Mouse (Mus musculus): ENCODE results near the gene Pes1. TPM values are rescaled to one million over a fixed set of nuclear protein-coding genes. Genes with fewer than 3 reads are reported as not detected.

Gene Pes1
- polyA plus RNA-seq, 1 experiment from 2014 or later, result 48.2 TPM

GRCm38 (mm10) chr11:3973081-3973480 is 9.3 kb downstream of the Pes1 start:
- H3K27me3 ChIP-seq (ENCODE audit: control insufficient read depth, insufficient read depth, low read length), result no peaks in the 10 kb centered on the region
- H3K4me3 ChIP-seq (ENCODE audit: low read depth, low read length), result no peak overlapping the region
- H3K36me3 ChIP-seq (ENCODE audit: control insufficient read depth, insufficient read depth, low read length), result peaks cover 51% of the 10 kb centered on the region
- no peak overlapping the region for H3K27ac ChIP-seq (ENCODE audit: low read depth, low read length)
- ATAC-seq (replicated peaks; ENCODE audit: insufficient number of reproducible peaks, low FRiP score, low TSS enrichment), result no peak
- whole genome bisulfite sequencing (ENCODE audit: insufficient replicate concordance), result 90% methylated on average over 7 of the region's 7 CpGs
- no peaks in the 10 kb centered on the region for H3K4me1 ChIP-seq (ENCODE audit: control insufficient read depth, insufficient read depth, low read length)
- H3K9me3 ChIP-seq (replicated peaks; ENCODE audit: control insufficient read depth, low read length), result no peaks in the 10 kb centered on the region
- no peak overlapping the region for H3K9ac ChIP-seq (ENCODE audit: low read depth, low read length)
- H3K4me2 ChIP-seq, result no peak overlapping the region

DNA sequence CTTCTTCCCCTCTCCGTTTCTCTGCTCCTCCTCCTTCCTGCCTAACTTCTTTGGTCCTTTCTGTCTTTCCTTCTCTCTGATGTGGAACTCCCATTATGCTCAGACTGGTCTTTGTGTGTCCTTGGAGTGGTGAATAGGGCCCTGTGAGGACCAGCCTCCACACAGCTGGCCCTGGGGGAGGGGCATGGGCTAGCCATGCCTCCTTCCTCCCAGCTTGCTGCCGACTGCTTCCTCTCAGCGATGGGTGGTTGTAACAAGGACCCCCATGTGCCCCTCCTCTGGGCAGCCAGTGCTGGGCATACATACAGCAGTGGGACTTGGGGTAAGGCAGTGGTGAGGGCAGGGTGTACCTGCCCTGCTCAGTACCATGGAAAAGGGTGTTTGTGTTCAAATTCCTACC is 10.5 kb downstream of the Pes1 start:
- peaks cover 54% of the 10 kb centered on the region for H3K36me3 ChIP-seq (ENCODE audit: control insufficient read depth, insufficient read depth, low read length)
- no peak overlapping the region for H3K27ac ChIP-seq (ENCODE audit: low read depth, low read length)
- H3K4me1 ChIP-seq (ENCODE audit: control insufficient read depth, insufficient read depth, low read length), result no peaks in the 10 kb centered on the region
- H3K4me2 ChIP-seq, result no peak overlapping the region
- H3K4me3 ChIP-seq (ENCODE audit: low read depth, low read length), result no peak overlapping the region
- H3K9me3 ChIP-seq (replicated peaks; ENCODE audit: control insufficient read depth, low read length), result no peaks in the 10 kb centered on the region
- no peak for ATAC-seq (replicated peaks; ENCODE audit: insufficient number of reproducible peaks, low FRiP score, low TSS enrichment)
- no peak overlapping the region for H3K9ac ChIP-seq (ENCODE audit: low read depth, low read length)
- WGBS (ENCODE audit: insufficient replicate concordance), result 72% methylated on average over 3 of the region's 3 CpGs
- no peaks in the 10 kb centered on the region for H3K27me3 ChIP-seq (ENCODE audit: control insufficient read depth, insufficient read depth, low read length)

- H3K4me2 ChIP-seq, result no peak within 1 kb of the TSS
- H3K9me3 ChIP-seq (replicated peaks; ENCODE audit: control insufficient read depth, low read length), result no peaks in the 10 kb centered on the region
- peaks cover 44% of the 10 kb centered on the region for H3K36me3 ChIP-seq (ENCODE audit: control insufficient read depth, insufficient read depth, low read length)
- ATAC-seq (replicated peaks; ENCODE audit: insufficient number of reproducible peaks, low FRiP score, low TSS enrichment), result no peak
- H3K27ac ChIP-seq (ENCODE audit: low read depth, low read length), result no peak within 1 kb of the TSS
- no peak within 1 kb of the TSS for H3K4me3 ChIP-seq (ENCODE audit: low read depth, low read length)
- H3K9ac ChIP-seq (ENCODE audit: low read depth, low read length), result no peak within 1 kb of the TSS
- WGBS (ENCODE audit: insufficient replicate concordance), result 92% methylated on average over 6 of the region's 6 CpGs
- H3K4me1 ChIP-seq (ENCODE audit: control insufficient read depth, insufficient read depth, low read length), result no peaks in the 10 kb centered on the region
- no peaks in the 10 kb centered on the region for H3K27me3 ChIP-seq (ENCODE audit: control insufficient read depth, insufficient read depth, low read length)
Measured at GRCm38 (mm10) chr11:3976678-3977077, 12.9 kb downstream of the Pes1 start, which contains the start of gene 4930556J24Rik. Gene 4930556J24Rik, minus strand, starts transcription at chr11:3976778.

DNA sequence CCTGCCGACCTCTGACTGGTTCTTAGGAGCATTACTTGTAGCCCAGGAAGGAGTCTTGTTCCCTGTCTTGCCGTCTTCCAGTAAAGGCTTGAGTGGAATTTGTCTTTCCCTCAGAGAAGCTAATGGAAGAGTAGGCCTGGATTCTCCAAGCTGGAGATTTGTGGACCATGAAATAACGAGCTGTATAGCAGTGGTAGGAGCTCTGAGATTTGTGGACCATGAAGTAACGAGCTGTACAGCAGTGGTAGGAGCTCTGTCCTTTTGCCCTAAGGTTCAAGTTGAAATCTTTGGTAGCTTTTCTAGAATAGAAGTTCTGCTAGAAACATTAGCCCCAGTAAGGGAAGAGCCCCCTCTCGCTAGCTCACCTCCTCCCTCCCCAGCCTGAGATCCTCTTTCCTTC is 14.6 kb downstream of the Pes1 start:
- Histone ChIP-seq H3K4me2 (no peak overlapping the region), H3K4me1 (ENCODE audit: control insufficient read depth, insufficient read depth, low read length) (peaks cover 7% of the 10 kb centered on the region), H3K9me3 (replicated peaks; ENCODE audit: control insufficient read depth, low read length) (no peaks in the 10 kb centered on the region), H3K9ac (ENCODE audit: low read depth, low read length) (no peak overlapping the region), H3K27me3 (ENCODE audit: control insufficient read depth, insufficient read depth, low read length) (peaks cover 1% of the 10 kb centered on the region; the same call in 1 of the 2 replicates), H3K36me3 (ENCODE audit: control insufficient read depth, insufficient read depth, low read length) (peaks cover 35% of the 10 kb centered on the region), H3K4me3 (ENCODE audit: low read depth, low read length) (no peak overlapping the region), H3K27ac (ENCODE audit: low read depth, low read length) (no peak overlapping the region)
- 90% methylated on average over 5 of the region's 5 CpGs for WGBS (ENCODE audit: insufficient replicate concordance)
- ATAC-seq (replicated peaks; ENCODE audit: insufficient number of reproducible peaks, low FRiP score, low TSS enrichment), result no peak

- Histone ChIP-seq H3K4me3 (ENCODE audit: low read depth, low read length) (no peak overlapping the region), H3K9me3 (replicated peaks; ENCODE audit: control insufficient read depth, low read length) (no peaks in the 10 kb centered on the region), H3K36me3 (ENCODE audit: control insufficient read depth, insufficient read depth, low read length) (peaks cover 14% of the 10 kb centered on the region), H3K4me1 (ENCODE audit: control insufficient read depth, insufficient read depth, low read length) (peaks cover 17% of the 10 kb centered on the region), H3K27me3 (ENCODE audit: control insufficient read depth, insufficient read depth, low read length) (peaks cover 7% of the 10 kb centered on the region; the same call in 1 of the 2 replicates), H3K9ac (ENCODE audit: low read depth, low read length) (no peak overlapping the region), H3K4me2 (no peak overlapping the region), H3K27ac (ENCODE audit: low read depth, low read length) (no peak overlapping the region)
- WGBS (ENCODE audit: insufficient replicate concordance), result 53% methylated on average over 6 of the region's 6 CpGs
- ATAC-seq (replicated peaks; ENCODE audit: insufficient number of reproducible peaks, low FRiP score, low TSS enrichment), result no peak
Measured at GRCm38 (mm10) chr11:3981536-3981935, 17.8 kb downstream of the Pes1 start.

- Histone ChIP-seq H3K9ac (ENCODE audit: low read depth, low read length) (no peak overlapping the region), H3K4me3 (ENCODE audit: low read depth, low read length) (no peak overlapping the region), H3K4me1 (ENCODE audit: control insufficient read depth, insufficient read depth, low read length) (peaks cover 17% of the 10 kb centered on the region), H3K4me2 (peak overlapping the region; percentile 89), H3K9me3 (replicated peaks; ENCODE audit: control insufficient read depth, low read length) (no peaks in the 10 kb centered on the region), H3K36me3 (ENCODE audit: control insufficient read depth, insufficient read depth, low read length) (peaks cover 14% of the 10 kb centered on the region), H3K27me3 (ENCODE audit: control insufficient read depth, insufficient read depth, low read length) (peaks cover 7% of the 10 kb centered on the region; the same call in 1 of the 2 replicates), H3K27ac (ENCODE audit: low read depth, low read length) (no peak overlapping the region)
- WGBS (ENCODE audit: insufficient replicate concordance), result 56% methylated on average over 7 of the region's 7 CpGs
- ATAC-seq (replicated peaks; ENCODE audit: insufficient number of reproducible peaks, low FRiP score, low TSS enrichment), result no peak
Measured at GRCm38 (mm10) chr11:3982275-3983209, 18.8 kb downstream of the Pes1 start.

DNA sequence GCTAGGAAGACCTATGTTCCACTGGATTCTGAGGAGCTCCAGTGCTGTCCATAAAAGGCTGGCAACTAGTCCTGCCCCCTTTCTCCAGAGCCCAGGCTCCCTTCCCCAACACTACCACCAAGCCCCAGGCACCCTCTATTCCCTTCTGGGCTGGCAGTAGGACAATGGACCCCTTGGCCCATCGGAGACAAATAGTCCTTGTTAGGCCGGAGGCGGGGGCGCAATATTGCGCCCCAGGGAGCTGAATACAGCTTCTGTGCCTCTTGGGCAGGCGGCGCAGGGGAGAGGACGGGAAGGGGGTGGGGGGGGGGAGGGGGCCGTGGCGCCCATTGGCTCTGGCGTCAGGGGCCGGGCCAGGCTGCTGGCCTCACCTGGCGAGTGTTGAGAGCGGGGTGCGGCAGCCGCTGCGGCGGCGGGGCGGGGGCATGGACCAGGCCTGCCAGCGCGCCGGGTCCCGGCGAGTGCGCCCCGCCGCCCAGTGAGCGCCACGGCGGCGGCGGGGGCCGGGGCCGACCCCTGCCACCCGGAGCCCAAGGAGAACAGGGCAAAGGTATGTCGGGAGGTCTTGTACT is 19.6 kb downstream of the Pes1 start, which contains the start of gene Gal3st1:
Gene Gal3st1, plus strand, starts transcription at position 346 of the 572 bp plus-strand sequence.
- Histone ChIP-seq H3K4me1 (ENCODE audit: control insufficient read depth, insufficient read depth, low read length) (peaks cover 17% of the 10 kb centered on the region), H3K4me2 (peak within 1 kb of the TSS; percentile 89), H3K9me3 (replicated peaks; ENCODE audit: control insufficient read depth, low read length) (no peaks in the 10 kb centered on the region), H3K27me3 (ENCODE audit: control insufficient read depth, insufficient read depth, low read length) (peaks cover 7% of the 10 kb centered on the region; the same call in 1 of the 2 replicates), H3K36me3 (ENCODE audit: control insufficient read depth, insufficient read depth, low read length) (peaks cover 9% of the 10 kb centered on the region), H3K9ac (ENCODE audit: low read depth, low read length) (peak within 1 kb of the TSS; percentile 54; the same call in 1 of the 2 replicates), H3K27ac (ENCODE audit: low read depth, low read length) (no peak within 1 kb of the TSS), H3K4me3 (ENCODE audit: low read depth, low read length) (peak within 1 kb of the TSS; percentile 44)
- WGBS (ENCODE audit: insufficient replicate concordance), result under 1% methylated on average over 34 of the region's 37 CpGs
- ATAC-seq (replicated peaks; ENCODE audit: insufficient number of reproducible peaks, low FRiP score, low TSS enrichment), result no peak

DNA sequence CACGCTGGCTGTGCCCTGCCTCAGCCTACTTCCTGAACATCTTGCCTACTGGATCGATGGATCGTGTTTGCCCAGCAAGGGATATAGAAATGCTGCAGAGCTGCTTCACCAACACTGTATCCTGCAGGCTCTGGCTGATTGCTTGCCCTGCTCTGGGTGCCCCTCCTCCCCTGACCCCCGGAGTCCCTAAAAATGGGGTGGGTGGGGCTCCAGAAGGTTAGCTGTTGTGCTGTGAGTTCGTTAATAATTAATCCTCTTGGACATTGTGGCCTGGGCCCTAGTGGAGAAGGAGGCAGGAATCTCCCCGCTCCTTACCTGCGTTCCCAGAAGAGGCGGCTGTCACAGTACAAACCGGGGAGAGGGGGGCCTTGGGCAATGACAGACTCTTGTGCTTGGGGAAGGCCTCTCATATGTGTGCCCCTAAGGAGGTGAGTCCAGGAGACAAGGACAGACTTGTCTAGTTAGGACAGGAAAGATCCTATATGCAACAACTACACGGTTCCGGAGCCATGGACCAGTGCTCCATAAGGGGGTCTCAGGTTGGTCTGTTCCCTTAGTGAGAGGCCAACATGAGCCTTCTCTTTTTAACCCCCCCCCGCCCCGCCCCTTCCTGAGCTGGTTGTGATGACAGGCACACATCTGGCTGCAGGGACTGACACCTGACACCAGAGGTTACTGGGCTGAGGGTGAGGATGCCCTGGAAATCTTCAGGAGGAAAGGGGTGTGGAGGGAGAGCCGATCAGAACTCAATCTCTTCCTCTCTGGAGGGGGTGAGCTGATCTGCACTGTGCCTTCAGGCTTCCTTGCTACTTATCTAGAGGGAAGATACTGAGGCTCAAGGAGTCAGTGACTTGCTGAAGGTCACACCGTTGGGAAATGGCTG is 20.3 kb downstream of the Pes1 start:
- peaks cover 4% of the 10 kb centered on the region; the same call in 1 of the 2 replicates for H3K36me3 ChIP-seq (ENCODE audit: control insufficient read depth, insufficient read depth, low read length)
- WGBS (ENCODE audit: insufficient replicate concordance), result 8% methylated on average over 15 of the region's 15 CpGs
- H3K4me3 ChIP-seq (ENCODE audit: low read depth, low read length), result peak overlapping the region; percentile 44
- 0 out of 2 replicates have a peak, but pooled peaks have one; percentile 29 for ATAC-seq (replicated peaks; ENCODE audit: insufficient number of reproducible peaks, low FRiP score, low TSS enrichment)
- H3K4me1 ChIP-seq (ENCODE audit: control insufficient read depth, insufficient read depth, low read length), result peaks cover 17% of the 10 kb centered on the region
- no peak overlapping the region for H3K27ac ChIP-seq (ENCODE audit: low read depth, low read length)
- H3K9me3 ChIP-seq (replicated peaks; ENCODE audit: control insufficient read depth, low read length), result no peaks in the 10 kb centered on the region
- H3K27me3 ChIP-seq (ENCODE audit: control insufficient read depth, insufficient read depth, low read length), result peaks cover 7% of the 10 kb centered on the region; the same call in 1 of the 2 replicates
- peak overlapping the region; percentile 89 for H3K4me2 ChIP-seq
- peak overlapping the region; percentile 54; the same call in 1 of the 2 replicates for H3K9ac ChIP-seq (ENCODE audit: low read depth, low read length)

Measured in heart, embryonic 11.5 days (tissue).